Mouse (Mus musculus) CH12.LX (cell line): ENCODE measurements around the gene Nup62. TPM values are rescaled to one million over a fixed set of nuclear protein-coding genes. Genes with fewer than 3 reads are reported as not detected.

ENCODE experiments used
- DNase-seq: peaks from one replicate; pipeline ENCODE4 v3.0.0-alpha.2; 2013; ENCODE audit errors: extremely low read depth
- H3K27ac ChIP-seq: 2 replicates; pipeline ENCODE4 v1.5.1; 2012; ENCODE audit warnings: low read depth, mild to moderate bottlenecking, control low read depth, moderate library complexity; ENCODE audit not compliant: insufficient read depth
- H3K27me3 ChIP-seq: replicated peaks from 2 replicates; pipeline ENCODE3; 2012; ENCODE audit warnings: inconsistent platforms
- H3K36me3 ChIP-seq, 2 experiments: replicated peaks in 1 of 2; 2 replicates each; pipeline versions ENCODE3 to v1.6.1; 2012; ENCODE audit warnings: inconsistent platforms in 1 of 2, low read length in 1 of 2, mild to moderate bottlenecking in 1 of 2, mixed read lengths in 1 of 2, moderate library complexity in 1 of 2; ENCODE audit not compliant: control insufficient read depth in 1 of 2, insufficient read depth in 1 of 2
- H3K4me1 ChIP-seq, 2 experiments: 2 replicates each; pipeline ENCODE4 v1.6.1; 2012; ENCODE audit warnings: inconsistent platforms in 1 of 2, moderate library complexity in 1 of 2; ENCODE audit not compliant: insufficient read depth in 2 of 2, control insufficient read depth in 1 of 2
- H3K4me2 ChIP-seq: 2 replicates; pipeline ENCODE4 v1.6.1; 2012; ENCODE audit warnings: low read depth, mild to moderate bottlenecking, control low read depth; ENCODE audit not compliant: poor library complexity, insufficient read depth, severe bottlenecking
- H3K4me3 ChIP-seq, 3 experiments: fragments of 150-350 bp in 1 of 3; sonication (generic) in 1 of 3; replicated peaks in 1 of 3; 2 replicates each; pipeline versions ENCODE3 to v1.5.1; 2011 to 2012; ENCODE audit warnings: low read depth in 2 of 3, low read length in 2 of 3, mild to moderate bottlenecking in 2 of 3, moderate library complexity in 2 of 3, control low read depth in 1 of 3, improper control_type of control experiment in 1 of 3, inconsistent platforms in 1 of 3, mixed read lengths in 1 of 3; ENCODE audit not compliant: poor library complexity in 1 of 3
- H3K79me2 ChIP-seq: replicated peaks from 2 replicates; pipeline ENCODE4 v1.6.1; 2012; ENCODE audit warnings: mild to moderate bottlenecking, moderate library complexity; ENCODE audit not compliant: control insufficient read depth, poor library complexity, insufficient read depth, severe bottlenecking; ENCODE audit errors: extremely low read depth
- H3K9ac ChIP-seq: 2 replicates; pipeline ENCODE4 v1.6.1; 2012; ENCODE audit warnings: low read depth, mild to moderate bottlenecking, control low read depth, moderate library complexity; ENCODE audit not compliant: insufficient read depth
- H3K9me3 ChIP-seq: replicated peaks from 2 replicates; pipeline ENCODE3; 2012; ENCODE audit warnings: low read length, inconsistent platforms, mixed read lengths
- E2F4 ChIP-seq: IDR thresholded peaks from 2 replicates; pipeline ENCODE4 v1.6.1; 2011; ENCODE audit warnings: low read depth, low read length, improper control_type of control experiment; ENCODE audit not compliant: insufficient replicate concordance
- ELF1 ChIP-seq: IDR thresholded peaks from 2 replicates; pipeline ENCODE4 v1.6.1; 2014; ENCODE audit warnings: low read depth, mild to moderate bottlenecking, inconsistent platforms, low read length, improper control_type of control experiment
- HCFC1 ChIP-seq: IDR thresholded peaks from 2 replicates; pipeline ENCODE4 v1.6.1; 2012; ENCODE audit warnings: low read depth, mild to moderate bottlenecking, inconsistent platforms, low read length, improper control_type of control experiment
- IRF4 ChIP-seq: IDR thresholded peaks from 2 replicates; pipeline ENCODE4 v1.6.1; 2014; ENCODE audit warnings: low read depth, mild to moderate bottlenecking, inconsistent platforms, low read length, improper control_type of control experiment
- NELFE ChIP-seq: IDR thresholded peaks from 2 replicates; pipeline ENCODE4 v1.6.1; 2011; ENCODE audit warnings: low read depth, low read length, improper control_type of control experiment
- NRF1 ChIP-seq: IDR thresholded peaks from 2 replicates; pipeline ENCODE4 v1.6.1; 2014; ENCODE audit warnings: low read depth, mild to moderate bottlenecking, inconsistent platforms, low read length, improper control_type of control experiment, moderate library complexity
- SIN3A ChIP-seq: IDR thresholded peaks from 2 replicates; pipeline ENCODE4 v1.6.1; 2012; ENCODE audit warnings: low read length, improper control_type of control experiment, inconsistent platforms
- TCF12 ChIP-seq: IDR thresholded peaks from 2 replicates; pipeline ENCODE4 v1.6.1; 2014; ENCODE audit warnings: low read depth, mild to moderate bottlenecking, inconsistent platforms, low read length, improper control_type of control experiment
- UBTF ChIP-seq: IDR thresholded peaks from 2 replicates; pipeline ENCODE4 v1.6.1; 2012; ENCODE audit warnings: low read depth, mild to moderate bottlenecking, inconsistent platforms, low read length, improper control_type of control experiment, moderate library complexity
- ZC3H11A ChIP-seq: IDR thresholded peaks from 2 replicates; pipeline ENCODE4 v1.6.1; 2012; ENCODE audit warnings: low read depth, mild to moderate bottlenecking, inconsistent platforms, low read length, improper control_type of control experiment
- ZMIZ1 ChIP-seq: IDR thresholded peaks from 2 replicates; pipeline ENCODE4 v1.6.1; 2012; ENCODE audit warnings: low read depth, mild to moderate bottlenecking, inconsistent platforms, low read length, improper control_type of control experiment
- ZNF384 ChIP-seq: IDR thresholded peaks from 2 replicates; pipeline ENCODE4 v1.6.1; 2012; ENCODE audit warnings: low read depth, low read length, improper control_type of control experiment, inconsistent platforms
- dilution Hi-C: fragments of 300-500 bp; cut with MboI; formaldehyde crosslinking; loops from 2 replicates; pipeline ENCODE4 v1.14.3; 2020; ENCODE audit warnings: low sequenced_read_pairs; ENCODE audit not compliant: extremely low pct_unique_long_range_greater_than_20kb, extremely low pct_ligation_motif_present
- in situ Hi-C: fragments of 300-500 bp; cut with MboI; formaldehyde crosslinking; loops from 3 replicates; pipeline ENCODE4 v1.14.3; 2019; ENCODE audit warnings: low sequenced_read_pairs, low pct_ligation_motif_present, low pct_unique_long_range_greater_than_20kb, mixed read lengths
- polyA plus RNA-seq: library from polyadenylated mRNA; unstranded; fragments of >175 nt; gene quantifications from 2 replicates; pipeline ENCODE4 v1.2.1, GENCODE M21; 2012; ENCODE audit warnings: low read depth; ENCODE audit not compliant: insufficient read length
- total RNA-seq, 2 experiments: library from RNA; depleted of rRNA; stranded (reverse); fragments of 300-350 nt in 1 of 2; fragments of >200 nt in 1 of 2; gene quantifications; 2 replicates each; pipeline ENCODE4 v1.2.3; 2012 to 2014

Nup62 gene
- total and polyA plus RNA-seq, 3 experiments, result 93.3 to 151 (median 101) TPM

DNA sequence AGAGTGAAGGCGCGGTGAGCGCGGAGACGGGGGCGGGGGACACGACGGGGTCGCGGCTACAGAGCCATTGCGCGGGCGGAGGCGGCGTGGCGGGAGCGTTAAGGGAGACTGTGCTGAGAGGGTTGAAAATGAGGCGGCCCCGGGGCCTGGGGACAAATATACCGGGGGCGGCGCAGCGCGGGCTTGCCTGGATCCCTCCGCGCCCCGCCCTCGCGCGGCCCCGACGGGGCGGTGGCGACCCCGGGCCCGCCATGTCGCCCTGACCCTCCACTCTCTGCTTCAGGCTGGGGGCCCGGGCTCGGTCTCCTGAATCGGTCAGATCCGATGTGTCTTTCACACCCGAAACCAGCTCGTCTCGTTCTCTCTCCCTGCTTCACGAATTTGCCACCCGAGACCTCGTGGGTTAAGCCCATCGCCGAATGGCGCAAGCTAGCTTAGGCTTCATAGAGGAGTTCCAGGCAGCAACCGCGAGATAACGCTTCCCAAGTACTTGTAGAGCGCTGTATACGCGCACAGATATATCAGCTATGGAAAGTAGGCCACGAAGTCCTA lies 658 bp downstream of the Nup62 start, which contains the start of gene Atf5:
Gene Atf5 (minus strand): TSS at position 189 of the 552 bp plus-strand sequence.
- peaks cover 36 to 64% of the 10 kb centered on the region in 2 experiments for H3K36me3 ChIP-seq
- H3K79me2 ChIP-seq, result peaks cover 67% of the 10 kb centered on the region
- H3K9ac ChIP-seq, result peak within 1 kb of the TSS; percentile 93
- peak within 1 kb of the TSS; percentile 95 for H3K4me2 ChIP-seq
- no peak for DNase-seq
- dilution Hi-C loops (no loop called here), in situ Hi-C loops (no loop called here)
- H3K9me3 ChIP-seq, result no peaks in the 10 kb centered on the region
- peak within 1 kb of the TSS; percentile 77 to 89 (median 86) for H3K4me3 ChIP-seq
- H3K4me1 ChIP-seq, result peaks cover 27 to 41% of the 10 kb centered on the region in 2 experiments
- no peaks in the 10 kb centered on the region for H3K27me3 ChIP-seq
- peak within 1 kb of the TSS; percentile 97 for H3K27ac ChIP-seq
- TF ChIP-seq ZNF384, result no peak
- TF ChIP-seq TCF12, result peak; percentile 37; the same call in 1 of the 2 replicates
- peak; percentile 77; the same call in 1 of the 2 replicates for TF ChIP-seq NELFE
- peak; percentile 59; the same call in 1 of the 2 replicates for TF ChIP-seq ZMIZ1
- TF ChIP-seq HCFC1, result no peak
- no peak for TF ChIP-seq E2F4
- no peak for TF ChIP-seq ELF1
- 0 out of 2 replicates have a peak, but pooled peaks have one; percentile 42 for TF ChIP-seq UBTF

DNA sequence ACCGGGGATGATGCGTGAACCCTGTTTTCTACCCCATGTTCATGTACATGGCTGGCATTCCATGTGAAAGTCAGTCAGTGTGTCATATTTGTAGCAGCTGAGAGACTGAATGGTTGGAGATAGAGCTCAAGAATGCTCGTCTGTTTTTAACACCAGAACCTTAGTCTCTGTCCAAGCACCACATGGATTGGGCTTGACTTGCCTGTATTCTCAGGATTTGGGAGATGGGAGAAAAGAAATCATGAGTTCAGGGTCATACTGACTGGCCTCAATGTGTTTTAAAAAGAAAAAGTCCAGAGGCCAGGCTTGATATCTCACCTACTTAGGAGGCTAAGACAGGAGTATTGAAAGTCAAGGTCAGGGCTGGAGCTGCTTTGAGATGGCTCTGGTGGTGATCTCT lies 1.6 kb downstream of the Nup62 start:
- Histone ChIP-seq H3K79me2 (peaks cover 73% of the 10 kb centered on the region), H3K36me3 (peaks cover 27 to 57% of the 10 kb centered on the region in 2 experiments), H3K9me3 (no peaks in the 10 kb centered on the region), H3K4me2 (peak overlapping the region; percentile 95), H3K9ac (peak overlapping the region; percentile 93), H3K27me3 (no peaks in the 10 kb centered on the region), H3K4me3 (peak overlapping the region; percentile 77 to 89 (median 86)), H3K4me1 (peaks cover 26 to 44% of the 10 kb centered on the region in 2 experiments), H3K27ac (peak overlapping the region; percentile 97)
- in situ Hi-C loops (no loop called here), dilution Hi-C loops (no loop called here)
- TF ChIP-seq SIN3A (0 out of 2 replicates have a peak, but pooled peaks have one; percentile 10), NRF1 (no peak), IRF4 (no peak), ZMIZ1 (no peak), ZC3H11A (no peak)
- no peak for DNase-seq
